In the genomic region with DNA sequence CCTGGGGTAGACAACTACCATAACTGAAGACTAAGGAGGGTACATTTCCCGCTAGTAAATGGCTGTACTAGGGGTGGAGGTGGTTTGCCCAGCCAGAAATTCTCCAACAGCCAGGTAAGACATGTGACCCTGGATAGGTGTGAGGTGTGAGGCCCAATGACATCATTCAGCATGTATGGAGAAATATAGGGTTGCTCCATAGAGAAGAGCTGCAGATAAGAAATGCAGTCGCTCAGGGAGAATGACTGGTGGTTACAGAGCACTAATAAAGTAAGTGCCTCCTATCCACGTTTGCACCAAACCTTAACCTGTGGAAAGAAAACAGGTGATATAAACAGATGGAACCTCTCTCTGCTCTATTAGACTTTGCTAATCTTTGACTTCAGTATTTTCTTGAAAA, we compare ENCODE assay signal across 16 mouse cellular contexts.
"Had no signal": no experiment of that assay in that cellular context is flagged by ENCODE, and none has a peak within 500 bp of the region (broad histone marks: within the 10 kb centered on the region; RNA-seq: fewer than 3 reads in every experiment).

No protein-coding gene starts in this region.

- DNase-seq: retina, postnatal 1 day; right cerebral cortex, adult 18-20 months; right cerebral cortex, postnatal 14 days; right cerebral cortex, postnatal 25 days; right cerebral cortex, postnatal 4 days; spleen, adult 18-20 months; thymus, adult 18-20 months; thymus, adult 2 months; thymus, postnatal 14 days; thymus, postnatal 25 days; thymus, postnatal 36 days; thymus, postnatal 4 days had no signal

- H3K27me3 ChIP-seq: neural tube, embryonic 13.5 days; neural tube, embryonic 15.5 days; stomach, embryonic 15.5 days had no signal

- H3K4me2 ChIP-seq: neural tube, embryonic 13.5 days; neural tube, embryonic 15.5 days; stomach, embryonic 15.5 days had no signal

- H3K4me3 ChIP-seq: neural tube, embryonic 13.5 days; neural tube, embryonic 15.5 days; stomach, embryonic 15.5 days had no signal

- H3K9ac ChIP-seq: neural tube, embryonic 13.5 days; neural tube, embryonic 15.5 days; stomach, embryonic 15.5 days had no signal

- H3K27ac ChIP-seq: neural tube, embryonic 13.5 days; neural tube, embryonic 15.5 days; stomach, embryonic 15.5 days; stomach, postnatal 0 days had no signal

- H3K9me3 ChIP-seq: neural tube, embryonic 13.5 days; neural tube, embryonic 15.5 days; stomach, embryonic 15.5 days had no signal

- H3K36me3 ChIP-seq: neural tube, embryonic 13.5 days; neural tube, embryonic 15.5 days; stomach, embryonic 15.5 days had no signal

- H3K4me1 ChIP-seq: neural tube, embryonic 13.5 days; neural tube, embryonic 15.5 days; stomach, embryonic 15.5 days had no signal
